Comparison of ENCODE assay signal across 9 mouse cellular contexts in the genomic region with DNA sequence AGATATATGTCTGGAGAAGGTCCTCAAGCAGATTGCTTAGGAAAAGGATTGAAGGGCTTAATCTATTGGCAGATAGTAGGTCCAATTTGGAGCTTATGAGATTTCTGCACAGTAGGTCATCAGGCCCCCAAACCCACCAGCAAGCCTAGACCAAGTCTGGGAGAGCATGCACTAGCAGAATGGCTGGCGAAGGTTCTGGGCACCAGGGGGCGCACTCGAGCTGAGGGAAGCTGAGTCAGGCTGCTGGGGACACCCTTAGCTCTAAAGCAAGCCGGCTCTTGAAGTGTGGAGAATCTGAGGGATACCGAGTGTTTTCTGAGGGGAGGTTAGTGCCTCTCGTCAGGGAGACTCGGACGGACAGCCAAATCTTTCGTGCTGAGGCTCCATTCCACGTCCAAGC. TPM values are rescaled to one million over a fixed set of nuclear protein-coding genes. Genes with fewer than 3 reads are reported as not detected.
A peak's percentile ranks its signal among the peaks of the same experiment; 100 is the strongest.
DNase-seq lines count a peak whose midpoint lies in the region; ATAC-seq and TF ChIP-seq lines count a peak whose summit lies in the region.
"Had no signal": no experiment of that assay in that cellular context is flagged by ENCODE, and none has a peak within 500 bp of the region (broad histone marks: within the 10 kb centered on the region; RNA-seq: fewer than 3 reads in every experiment).

No protein-coding gene starts in this region.

- DNase-seq in 3T3-L1 (ENCODE audit: low read depth, low spot score): peak; percentile 92
- DNase-seq in heart, adult 9 months (ENCODE audit: low spot score in 2 of 2): peak; percentile 78 to 92
- DNase-seq in kidney, adult 9 months: peak; percentile 95
- DNase-seq in midbrain, postnatal 0 days (ENCODE audit: low spot score): peak; percentile 93
- peak; percentile 100 for DNase-seq in spleen, postnatal 10 days (ENCODE audit: low spot score in 2 of 2)

- no peaks in the 10 kb centered on the region for H3K27me3 ChIP-seq in embryonic facial prominence, embryonic 15.5 days
- no peaks in the 10 kb centered on the region for H3K27me3 ChIP-seq in limb, embryonic 15.5 days
- no peaks in the 10 kb centered on the region for H3K27me3 ChIP-seq in midbrain, postnatal 0 days (ENCODE audit: insufficient read depth, low read length)
- H3K27me3 ChIP-seq: Patski had no signal

- no peaks in the 10 kb centered on the region for H3K36me3 ChIP-seq in embryonic facial prominence, embryonic 15.5 days
- no peaks in the 10 kb centered on the region for H3K36me3 ChIP-seq in limb, embryonic 15.5 days
- H3K36me3 ChIP-seq in midbrain, postnatal 0 days (ENCODE audit: insufficient read depth, low read length): no peaks in the 10 kb centered on the region

- TF ChIP-seq CTCF in bone marrow, adult 2 months (IDR thresholded peaks at IDR 0.05; ENCODE audit: control insufficient read depth, insufficient read depth, low read length): peak; percentile 99
- peak; percentile 99 for TF ChIP-seq CTCF in midbrain, postnatal 0 days (IDR thresholded peaks at IDR 0.05)

- peak overlapping the region; percentile 72 for H3K4me3 ChIP-seq in bone marrow, adult 2 months (replicated peaks; ENCODE audit: control insufficient read depth, low read depth, low read length)
- peak overlapping the region; percentile 64 for H3K4me3 ChIP-seq in embryonic facial prominence, embryonic 15.5 days (replicated peaks)
- H3K4me3 ChIP-seq in limb, embryonic 15.5 days: peak overlapping the region; percentile 62
- peak overlapping the region; percentile 59 for H3K4me3 ChIP-seq in midbrain, postnatal 0 days (ENCODE audit: low read depth, low read length)

- TF ChIP-seq POLR2A in bone marrow, adult 2 months (IDR thresholded peaks at IDR 0.05; ENCODE audit: borderline replicate concordance, control insufficient read depth, low read depth, low read length): 0 out of 2 replicates have a peak, but pooled peaks have one; percentile 26

- H3K4me1 ChIP-seq in bone marrow, adult 2 months (ENCODE audit: control insufficient read depth, insufficient read depth, low read length): peaks cover 1% of the 10 kb centered on the region; the same call in 1 of the 2 replicates
- peaks cover 18% of the 10 kb centered on the region for H3K4me1 ChIP-seq in embryonic facial prominence, embryonic 15.5 days
- peaks cover 15% of the 10 kb centered on the region for H3K4me1 ChIP-seq in limb, embryonic 15.5 days
- peaks cover 16% of the 10 kb centered on the region for H3K4me1 ChIP-seq in midbrain, postnatal 0 days (ENCODE audit: insufficient read depth, low read length)

- peak overlapping the region; percentile 99 for H3K4me2 ChIP-seq in embryonic facial prominence, embryonic 15.5 days (replicated peaks)
- H3K4me2 ChIP-seq in limb, embryonic 15.5 days: peak overlapping the region; percentile 98
- H3K4me2 ChIP-seq in midbrain, postnatal 0 days (ENCODE audit: low read depth, low read length, poor library complexity, severe bottlenecking): peak overlapping the region; percentile 96

- H3K9me3 ChIP-seq in embryonic facial prominence, embryonic 15.5 days (replicated peaks): no peaks in the 10 kb centered on the region
- no peaks in the 10 kb centered on the region for H3K9me3 ChIP-seq in limb, embryonic 15.5 days
- no peaks in the 10 kb centered on the region for H3K9me3 ChIP-seq in midbrain, postnatal 0 days (ENCODE audit: low read length)

- WGBS in bone marrow, adult 2 months: under 1% methylated on average over 10 of the region's 10 CpGs
- 0% methylated on average over 10 of the region's 10 CpGs for WGBS in embryonic facial prominence, embryonic 15.5 days
- WGBS in limb, embryonic 15.5 days: under 1% methylated on average over 10 of the region's 10 CpGs
- WGBS in midbrain, postnatal 0 days: under 1% methylated on average over 10 of the region's 10 CpGs

- peak overlapping the region; percentile 77 for H3K27ac ChIP-seq in bone marrow, adult 2 months (ENCODE audit: control insufficient read depth, insufficient read depth, low read depth, low read length, poor library complexity)
- H3K27ac ChIP-seq in embryonic facial prominence, embryonic 15.5 days (replicated peaks): peak overlapping the region; percentile 86; the same call in 1 of the 2 replicates
- no peak overlapping the region for H3K27ac ChIP-seq in limb, embryonic 15.5 days
- peak overlapping the region; percentile 99 for H3K27ac ChIP-seq in midbrain, postnatal 0 days (ENCODE audit: low read depth, low read length)

- no peak for ATAC-seq in embryonic facial prominence, embryonic 15.5 days (ENCODE audit: insufficient number of reproducible peaks, low FRiP score, low TSS enrichment, low read depth)
- ATAC-seq in limb, embryonic 15.5 days (ENCODE audit: insufficient number of reproducible peaks, low FRiP score, low TSS enrichment, low read depth): no peak
- peak; percentile 8; the same call in 1 of the 2 replicates for ATAC-seq in midbrain, postnatal 0 days (ENCODE audit: low FRiP score)

- H3K9ac ChIP-seq in embryonic facial prominence, embryonic 15.5 days: peak overlapping the region; percentile 63
- H3K9ac ChIP-seq in limb, embryonic 15.5 days: peak overlapping the region; percentile 37
- H3K9ac ChIP-seq in midbrain, postnatal 0 days (replicated peaks; ENCODE audit: low read length, poor library complexity, severe bottlenecking): peak overlapping the region; percentile 97

RNA-seq across cellular contexts. Expression of gene Slc43a2, which starts 1.2 kb away (rescaled TPM):
- 16.6 and 20.4 TPM in 2 replicates for polyA plus RNA-seq in bone marrow, adult 2 months (2011; ENCODE audit: insufficient read depth, insufficient read length, low replicate concordance, missing spikeins)
- polyA plus RNA-seq in embryonic facial prominence, embryonic 15.5 days (2015; fragmentation: Nextera tagmentation; extraction: Ambion mirVana): 5.5 and 5.7 TPM in 2 replicates
- polyA plus RNA-seq in limb, embryonic 15.5 days (2015; fragmentation: Nextera tagmentation; extraction: Ambion mirVana): 2.6 and 3.6 TPM in 2 replicates
- 34.3 and 34.5 TPM in 2 replicates for total RNA-seq in midbrain, postnatal 0 days (2014; rRNA removed)
- 17.0 and 20.4 TPM in 2 replicates for polyA plus RNA-seq in midbrain, postnatal 0 days (2015; fragmentation: Nextera tagmentation; extraction: Ambion mirVana)

RNA-seq across cellular contexts. Expression of gene Scarf1, which starts 17.0 kb away (rescaled TPM):
- polyA plus RNA-seq in bone marrow, adult 2 months (2011; ENCODE audit: insufficient read depth, insufficient read length, low replicate concordance, missing spikeins): 3.9 and 8.4 TPM in 2 replicates
- 8.0 and 8.1 TPM in 2 replicates for polyA plus RNA-seq in embryonic facial prominence, embryonic 15.5 days (2015; fragmentation: Nextera tagmentation; extraction: Ambion mirVana)
- polyA plus RNA-seq in limb, embryonic 15.5 days (2015; fragmentation: Nextera tagmentation; extraction: Ambion mirVana): 7.1 and 8.2 TPM in 2 replicates
- total RNA-seq in midbrain, postnatal 0 days (2014; rRNA removed): 3.6 and 3.8 TPM in 2 replicates
- polyA plus RNA-seq in midbrain, postnatal 0 days (2015; fragmentation: Nextera tagmentation; extraction: Ambion mirVana): 3.0 and 3.5 TPM in 2 replicates

RNA-seq across cellular contexts. Expression of gene Rilp, which starts 20.4 kb away (rescaled TPM):
- 1.3 and 3.2 TPM in 2 replicates for polyA plus RNA-seq in bone marrow, adult 2 months (2011; ENCODE audit: insufficient read depth, insufficient read length, low replicate concordance, missing spikeins)
- polyA plus RNA-seq in embryonic facial prominence, embryonic 15.5 days (2015; fragmentation: Nextera tagmentation; extraction: Ambion mirVana): 0.73 and 1.0 TPM in 2 replicates
- 0.45 and 0.73 TPM in 2 replicates for polyA plus RNA-seq in limb, embryonic 15.5 days (2015; fragmentation: Nextera tagmentation; extraction: Ambion mirVana)
- 5.7 and 7.0 TPM in 2 replicates for total RNA-seq in midbrain, postnatal 0 days (2014; rRNA removed)
- polyA plus RNA-seq in midbrain, postnatal 0 days (2015; fragmentation: Nextera tagmentation; extraction: Ambion mirVana): 6.9 and 7.5 TPM in 2 replicates

RNA-seq across cellular contexts. Expression of gene Prpf8, which starts 43.7 kb away (rescaled TPM):
- 18.5 and 35.4 TPM in 2 replicates for polyA plus RNA-seq in bone marrow, adult 2 months (2011; ENCODE audit: insufficient read depth, insufficient read length, low replicate concordance, missing spikeins)
- 51.7 and 52.5 TPM in 2 replicates for polyA plus RNA-seq in embryonic facial prominence, embryonic 15.5 days (2015; fragmentation: Nextera tagmentation; extraction: Ambion mirVana)
- 44.4 and 49.5 TPM in 2 replicates for polyA plus RNA-seq in limb, embryonic 15.5 days (2015; fragmentation: Nextera tagmentation; extraction: Ambion mirVana)
- total RNA-seq in midbrain, postnatal 0 days (2014; rRNA removed): 121 and 129 TPM in 2 replicates
- polyA plus RNA-seq in midbrain, postnatal 0 days (2015; fragmentation: Nextera tagmentation; extraction: Ambion mirVana): 25.7 and 27.6 TPM in 2 replicates

RNA-seq across cellular contexts. Expression of gene Pitpna, which starts 57.6 kb away (rescaled TPM):
- polyA plus RNA-seq in bone marrow, adult 2 months (2011; ENCODE audit: insufficient read depth, insufficient read length, low replicate concordance, missing spikeins): 76.6 and 102 TPM in 2 replicates
- polyA plus RNA-seq in embryonic facial prominence, embryonic 15.5 days (2015; fragmentation: Nextera tagmentation; extraction: Ambion mirVana): 73.0 and 79.3 TPM in 2 replicates
- 61.4 and 65.4 TPM in 2 replicates for polyA plus RNA-seq in limb, embryonic 15.5 days (2015; fragmentation: Nextera tagmentation; extraction: Ambion mirVana)
- total RNA-seq in midbrain, postnatal 0 days (2014; rRNA removed): 105 and 108 TPM in 2 replicates
- 91.7 and 106 TPM in 2 replicates for polyA plus RNA-seq in midbrain, postnatal 0 days (2015; fragmentation: Nextera tagmentation; extraction: Ambion mirVana)

Comparison
In these comparisons a context has a peak if more than half of its experiments do, and no peak if none do; other contexts are left out.
1. H3K9ac ChIP-seq: peak in every context shown above with its lines; median percentile 97 in midbrain, postnatal 0 days; 63 in embryonic facial prominence, embryonic 15.5 days; 37 in limb, embryonic 15.5 days.